Mouse (Mus musculus) retina, postnatal 1 day (tissue): ENCODE data around the gene Eva1b.
"Not testable (repeated sequence)": the region's sequence is repeated elsewhere in the genome, so short reads cannot be mapped to it uniquely, and the experiment has no call there.

Experiments used
- DNase-seq: peaks from one replicate; pipeline ENCODE4 v3.0.0-alpha.2; 2012

Gene Eva1b

DNA sequence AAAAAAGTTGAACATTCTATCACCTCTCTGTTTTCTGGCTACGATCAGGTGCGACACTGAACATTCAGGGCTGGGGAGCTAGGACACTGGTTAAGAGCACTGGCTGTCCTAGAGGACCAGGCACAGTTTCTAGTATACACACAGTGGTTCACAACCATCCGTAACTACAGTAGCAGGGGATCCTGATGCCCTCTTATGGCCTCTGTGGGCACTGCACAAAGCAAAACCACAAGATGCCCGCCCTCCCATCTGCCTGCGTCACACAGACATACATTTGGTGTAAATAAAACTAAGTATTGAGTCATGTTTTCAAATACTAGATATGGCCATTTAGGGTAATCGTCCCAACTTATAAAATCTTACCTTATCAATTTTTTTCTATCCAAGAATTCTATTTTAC lies 10.0 kb downstream of the Eva1b start:
- DNase-seq: peak; percentile 12

DNA sequence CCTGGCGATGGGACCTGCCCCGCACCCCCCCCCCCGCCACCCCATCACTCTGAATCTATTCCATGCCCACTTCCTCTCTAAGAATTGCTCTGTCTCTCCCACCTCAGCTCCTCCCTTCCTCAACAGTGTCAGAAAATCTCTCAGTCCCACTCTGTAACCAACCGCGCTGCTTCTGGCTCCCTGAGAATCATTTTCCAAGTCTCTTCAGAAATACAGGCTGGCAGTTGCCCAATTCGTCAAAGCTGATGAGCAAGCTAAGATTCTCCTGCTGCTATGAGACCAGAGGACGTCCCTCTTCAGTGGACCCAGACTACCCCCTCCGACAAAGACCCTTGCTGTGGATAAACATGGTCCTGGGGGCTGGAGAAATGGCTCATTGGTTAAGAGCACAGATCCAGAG lies 11.9 kb downstream of the Eva1b start:
- no peak for DNase-seq

DNA sequence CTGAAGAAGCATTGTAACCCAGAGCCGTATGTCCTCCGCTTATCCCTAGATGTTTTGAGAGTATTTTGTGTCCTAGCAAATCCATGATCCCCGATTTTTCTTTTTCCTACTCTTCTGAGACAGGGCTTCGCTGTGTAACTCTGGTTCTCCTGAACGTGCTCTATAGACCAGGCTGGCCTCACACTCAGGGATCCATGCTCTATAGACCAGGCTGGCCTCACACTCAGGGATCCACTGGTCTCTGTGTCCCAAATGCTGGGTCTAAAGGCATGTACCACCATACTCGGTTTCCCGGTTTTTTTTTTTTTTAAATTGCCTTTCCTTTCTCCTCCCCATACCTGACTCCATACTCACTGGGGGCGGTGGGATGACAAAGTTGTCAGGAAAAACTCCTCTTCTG lies 13.4 kb downstream of the Eva1b start:
- DNase-seq: no peak

DNA sequence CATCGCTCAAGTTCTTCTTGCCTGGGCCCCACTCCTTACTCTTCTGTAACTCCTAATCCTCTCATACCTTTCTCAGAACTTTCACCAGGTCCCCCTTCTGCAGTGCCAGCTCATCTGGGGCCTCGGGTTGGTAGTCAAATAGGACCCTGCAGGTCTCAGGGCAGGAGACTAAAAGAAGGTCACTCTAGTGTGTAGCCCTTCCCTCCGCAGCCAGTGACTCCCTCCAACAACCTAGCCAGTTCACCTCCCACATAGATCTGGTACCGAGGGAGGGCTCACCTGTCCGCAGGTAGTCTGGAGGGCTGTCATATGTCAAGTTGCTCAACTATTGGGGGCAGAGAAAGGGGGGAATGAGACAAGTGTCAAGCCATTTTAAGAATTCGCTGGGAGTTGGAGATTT lies 13.9 kb downstream of the Eva1b start:
- no peak for DNase-seq

DNA sequence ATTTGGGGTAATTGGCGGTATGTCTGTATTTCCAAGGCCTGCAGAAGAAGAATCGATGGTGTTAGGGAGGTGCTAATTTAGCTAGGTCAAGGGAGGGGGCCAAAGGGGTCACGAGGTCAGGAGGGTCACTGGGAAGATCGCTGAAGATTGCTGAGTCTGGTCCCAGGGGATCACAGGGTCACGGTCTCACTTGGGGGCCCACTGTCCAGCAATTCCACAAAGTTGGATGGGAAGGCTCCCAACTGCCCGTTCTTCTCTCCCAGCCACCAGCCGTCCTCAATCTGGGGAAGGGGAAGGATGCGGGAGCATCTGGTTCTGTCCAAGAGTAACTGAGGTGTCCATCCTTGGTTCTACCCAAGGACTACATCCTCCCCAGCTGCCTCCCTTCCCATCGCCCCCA lies 14.4 kb downstream of the Eva1b start:
- peak; percentile 23 for DNase-seq

DNA sequence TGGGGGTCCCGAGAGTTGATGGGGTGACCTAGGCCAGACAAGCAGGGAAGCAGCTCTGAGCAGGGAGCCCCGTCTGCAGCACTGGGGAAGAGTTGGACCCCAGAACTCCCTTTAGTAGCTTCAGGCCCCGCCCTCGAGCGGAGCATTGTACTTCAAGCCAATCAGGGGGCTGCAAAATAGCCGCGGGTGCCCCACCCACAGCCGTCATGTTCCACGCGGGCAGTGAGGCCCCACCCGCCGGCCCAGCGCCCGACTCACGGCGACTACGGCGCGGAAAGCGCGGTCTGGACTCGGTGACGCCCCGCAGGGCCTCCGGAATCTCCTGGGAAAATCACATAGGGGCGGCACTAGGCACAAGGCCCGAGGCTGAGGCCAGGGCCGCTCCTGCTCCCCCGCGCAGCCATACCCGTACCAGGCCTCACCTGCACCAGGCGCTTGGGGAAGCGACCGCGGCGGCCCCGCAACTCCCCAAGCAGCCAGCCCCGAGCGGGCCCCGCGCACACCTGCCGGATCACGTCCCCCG lies 15.1 kb downstream of the Eva1b start:
- DNase-seq: peak; percentile 92

DNA sequence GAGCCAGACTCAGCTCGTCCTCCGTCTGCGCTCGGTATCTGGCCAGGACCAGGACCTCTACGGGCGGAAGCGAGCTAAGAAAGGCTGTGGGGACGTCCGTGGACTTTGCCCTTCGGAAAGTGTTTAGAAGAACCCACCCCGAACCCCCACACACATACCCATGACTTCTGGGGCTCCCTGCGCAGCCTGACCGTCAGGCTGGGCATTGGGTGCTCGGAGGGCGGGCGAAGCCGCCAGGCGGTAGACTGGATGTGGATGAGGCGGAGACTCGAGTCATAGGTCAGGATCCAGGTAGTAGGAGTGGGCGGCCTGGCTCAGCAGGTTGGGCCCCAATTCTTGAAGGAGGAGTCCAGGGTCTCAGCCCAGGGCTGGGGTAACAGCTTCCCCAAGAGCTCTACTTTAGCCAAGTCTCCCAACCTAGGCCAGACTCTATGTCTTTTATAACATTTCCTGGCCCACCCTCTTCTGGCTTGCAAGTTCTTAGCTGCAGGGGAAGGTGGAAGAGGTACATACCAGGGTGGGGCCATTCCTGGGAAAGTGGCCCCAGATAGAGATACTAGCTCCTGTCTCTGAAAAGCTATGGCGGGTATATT lies 15.6 kb downstream of the Eva1b start, which contains the start of gene Sh3d21:
Gene Sh3d21, minus strand, starts transcription at position 425 of the 593 bp plus-strand sequence.
- peak; percentile 32 for DNase-seq

DNA sequence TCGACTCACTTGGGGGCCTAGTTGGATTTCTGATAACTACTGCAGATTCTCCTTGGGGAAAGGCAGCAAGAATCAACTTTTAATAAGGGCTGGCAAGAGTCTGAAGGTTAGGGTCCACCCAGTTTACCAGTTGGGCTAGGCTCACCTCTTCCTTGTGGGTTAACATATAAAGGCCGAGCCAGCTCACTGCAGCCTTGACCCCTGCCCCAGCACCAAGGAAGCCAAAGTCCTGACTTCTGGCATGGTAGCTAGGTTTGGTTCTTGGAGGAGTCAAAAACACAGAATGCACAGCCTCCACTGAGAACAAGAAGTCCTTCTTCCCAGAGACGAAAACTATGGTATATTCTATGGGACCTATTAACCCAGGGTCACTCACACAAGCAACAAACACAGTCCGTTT lies 16.1 kb downstream of the Eva1b start:
- DNase-seq: no peak

DNA sequence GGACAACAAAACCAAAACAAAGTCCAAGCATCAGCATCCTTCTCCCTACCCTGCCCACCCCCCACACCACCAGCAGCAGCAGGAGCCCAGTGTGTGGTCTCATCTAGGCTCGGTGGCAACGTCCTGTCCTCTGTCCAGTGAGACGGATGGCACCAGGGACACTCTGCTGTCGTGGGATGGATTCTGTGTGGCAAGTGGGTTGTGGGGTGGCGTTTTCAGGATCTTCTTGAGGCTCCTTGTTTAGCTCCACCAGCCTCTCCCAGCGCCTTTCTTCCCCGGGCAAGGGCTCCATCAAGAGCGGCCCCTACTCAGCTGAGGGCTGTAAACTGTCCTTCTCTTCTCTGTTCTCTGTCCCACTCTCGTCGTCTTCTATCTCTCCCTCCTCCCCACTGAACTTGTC lies 17.5 kb downstream of the Eva1b start:
- DNase-seq: not testable (repeated sequence)

DNA sequence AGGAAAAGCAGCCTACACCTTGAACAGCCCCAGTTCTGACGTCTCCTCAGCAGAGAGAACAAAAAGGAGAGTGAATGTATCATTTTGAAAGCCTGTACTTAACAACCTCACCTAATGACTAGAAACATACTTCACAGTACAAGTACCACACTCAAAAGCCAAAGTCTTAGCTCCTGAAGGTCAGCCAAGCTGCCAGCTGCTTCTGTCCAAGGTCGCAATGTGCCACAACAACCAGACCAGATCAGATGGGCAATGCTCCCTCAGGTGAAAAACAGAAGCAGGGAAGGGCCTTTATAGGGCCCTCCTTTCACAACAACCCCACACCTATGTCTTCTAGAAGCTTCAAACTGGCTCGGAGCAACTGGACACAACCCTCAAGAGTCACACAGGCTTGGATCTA lies 18.5 kb downstream of the Eva1b start:
- no peak for DNase-seq

DNA sequence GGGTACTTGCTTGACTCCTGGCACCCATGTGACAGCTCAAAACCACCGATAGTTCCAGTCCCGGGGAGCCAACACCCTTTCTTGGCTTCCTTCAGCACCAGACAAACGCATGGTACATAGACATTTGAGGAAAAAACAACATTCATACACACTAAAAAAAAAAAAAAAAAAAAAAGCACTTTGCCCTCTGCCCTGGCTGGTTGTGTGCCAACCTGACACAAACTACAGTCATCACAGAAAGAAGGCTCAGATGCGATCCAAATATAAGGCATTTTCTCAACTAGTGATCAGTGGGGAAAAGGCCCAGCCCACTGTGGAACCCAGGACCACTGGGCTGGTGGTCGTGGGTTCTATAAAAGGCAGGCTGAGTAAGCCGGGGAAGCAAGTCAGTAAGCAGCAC lies 21.3 kb downstream of the Eva1b start:
- no peak for DNase-seq

DNA sequence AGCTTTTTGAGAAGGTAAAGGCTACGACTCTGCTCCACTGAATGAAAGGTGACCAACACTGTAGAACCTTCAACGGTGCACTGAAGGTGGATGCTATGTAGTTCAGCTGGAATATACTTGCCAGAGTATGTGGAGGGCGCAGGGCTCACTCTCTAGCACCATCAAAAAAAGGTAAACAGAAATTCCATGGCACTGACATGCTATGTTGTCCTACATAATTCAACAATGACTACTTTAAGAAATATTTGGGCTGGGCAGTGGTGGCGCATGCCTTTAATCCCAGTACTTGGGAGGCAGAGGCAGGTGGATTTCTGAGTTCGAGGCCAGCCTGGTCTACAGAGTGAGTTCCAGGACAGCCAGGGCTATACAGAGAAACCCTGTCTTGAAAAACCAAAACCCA lies 23.2 kb downstream of the Eva1b start:
- DNase-seq: not testable (repeated sequence)

DNA sequence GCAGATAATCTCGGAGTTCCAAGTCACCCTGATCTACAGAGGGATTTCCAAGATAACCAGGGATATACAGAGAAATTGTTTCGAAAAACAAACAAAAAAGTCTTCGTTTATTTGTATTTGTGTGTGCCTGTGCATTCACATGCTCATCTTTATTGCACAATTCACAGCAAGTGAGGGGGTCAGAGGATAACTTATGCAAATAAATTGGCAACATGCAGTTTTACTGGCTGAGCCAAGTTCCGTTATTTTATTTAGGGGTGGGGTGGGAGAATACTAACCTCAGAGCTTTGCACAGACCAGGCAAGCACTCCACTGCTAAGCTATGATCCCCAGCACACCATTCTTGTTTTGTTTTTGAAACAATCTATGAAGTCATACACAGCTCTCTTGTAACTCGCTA lies 26.3 kb downstream of the Eva1b start:
- no peak for DNase-seq

DNA sequence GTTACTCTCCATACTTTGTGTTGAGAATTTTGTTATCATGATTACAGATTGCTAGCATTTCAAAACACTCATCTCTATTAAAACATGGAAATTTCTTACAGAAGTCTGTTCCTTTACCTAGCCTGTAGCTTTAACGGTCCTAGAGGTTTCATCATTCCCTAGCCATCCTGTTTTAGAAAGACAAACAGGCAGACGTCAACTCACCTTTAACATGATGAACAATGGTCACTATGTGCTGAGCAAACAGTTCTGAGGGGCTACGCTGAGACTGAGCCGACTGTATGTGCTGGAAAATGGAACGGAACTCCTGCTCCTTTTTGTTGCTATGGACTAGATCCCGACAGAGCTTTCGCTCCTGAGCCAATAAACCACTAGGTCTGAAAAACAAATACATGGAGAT lies 28.4 kb downstream of the Eva1b start:
- not testable (repeated sequence) for DNase-seq

DNA sequence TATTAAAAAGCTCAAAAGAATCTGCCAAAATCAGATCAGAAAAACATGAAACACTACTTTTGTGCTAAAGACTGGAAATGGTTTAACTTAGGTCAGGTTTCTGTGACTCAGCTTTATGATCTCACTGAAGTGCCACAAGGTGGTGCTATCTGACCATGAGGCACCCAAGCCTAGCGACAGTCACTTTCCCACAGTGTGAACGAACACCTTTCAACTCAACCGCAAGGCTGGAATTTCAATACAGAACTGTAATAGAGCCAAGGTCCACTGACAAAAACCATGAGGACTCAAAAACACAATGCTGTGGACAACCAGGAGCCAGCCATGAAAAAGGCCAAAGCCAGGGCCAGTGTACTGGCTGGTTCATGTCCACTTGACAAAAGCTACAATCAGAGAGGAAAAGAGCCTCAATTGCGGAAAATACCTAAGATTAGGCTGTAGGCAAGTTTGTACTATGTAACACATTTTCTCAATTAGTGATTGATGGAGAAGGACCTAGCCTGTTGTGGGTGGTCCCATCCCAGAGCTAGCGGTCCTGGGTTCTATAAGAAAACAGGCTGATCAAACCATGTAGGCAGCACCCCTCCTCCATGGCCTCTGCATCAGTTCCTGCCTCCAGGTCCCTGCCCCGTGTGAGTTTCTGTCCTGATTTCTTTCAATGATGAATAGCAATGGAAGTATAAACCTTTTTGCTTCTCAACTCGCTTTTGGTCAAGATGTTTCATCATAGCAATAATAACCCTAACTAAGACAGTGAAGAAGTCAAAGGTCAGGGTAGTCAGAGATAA lies 33.8 kb downstream of the Eva1b start:
- DNase-seq: peak; percentile 66

DNA sequence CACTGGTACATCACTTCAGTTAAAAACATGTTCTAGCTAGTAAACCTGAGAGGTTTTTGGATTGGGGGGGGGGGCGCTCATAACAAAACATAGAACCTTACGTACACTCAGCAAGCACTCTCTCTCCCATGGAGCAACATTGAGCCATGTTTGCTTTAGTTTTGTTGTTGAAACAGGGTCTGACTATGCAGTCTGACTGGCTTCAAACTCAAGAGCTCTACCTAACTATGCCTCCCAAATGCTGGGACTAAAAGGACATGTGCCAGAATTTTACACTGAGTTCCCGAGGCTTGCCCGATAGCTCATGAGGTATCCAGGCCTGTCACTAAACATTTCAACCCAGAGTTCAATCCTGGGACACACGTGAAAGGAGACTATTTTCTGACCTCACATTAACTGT lies 35.5 kb downstream of the Eva1b start:
- no peak for DNase-seq

DNA sequence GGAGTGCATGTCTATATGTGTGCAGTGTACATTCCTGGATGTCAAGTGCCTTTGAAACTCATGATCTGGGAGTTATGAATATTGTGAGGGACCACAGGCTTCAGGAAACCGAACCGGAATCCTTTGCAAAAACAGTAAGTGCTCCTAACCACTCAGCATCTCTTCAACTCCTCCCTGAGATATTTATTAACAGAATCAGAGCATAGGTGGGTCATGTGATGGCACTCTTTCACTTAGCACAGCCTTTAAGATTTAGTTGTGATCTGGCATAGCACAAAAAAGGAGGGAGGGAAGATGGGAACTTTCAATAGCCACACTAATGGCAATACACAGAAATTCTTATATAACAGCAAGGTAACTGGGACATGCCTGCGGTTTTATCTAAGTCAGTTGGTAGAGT lies 39.6 kb downstream of the Eva1b start:
- DNase-seq: no peak

DNA sequence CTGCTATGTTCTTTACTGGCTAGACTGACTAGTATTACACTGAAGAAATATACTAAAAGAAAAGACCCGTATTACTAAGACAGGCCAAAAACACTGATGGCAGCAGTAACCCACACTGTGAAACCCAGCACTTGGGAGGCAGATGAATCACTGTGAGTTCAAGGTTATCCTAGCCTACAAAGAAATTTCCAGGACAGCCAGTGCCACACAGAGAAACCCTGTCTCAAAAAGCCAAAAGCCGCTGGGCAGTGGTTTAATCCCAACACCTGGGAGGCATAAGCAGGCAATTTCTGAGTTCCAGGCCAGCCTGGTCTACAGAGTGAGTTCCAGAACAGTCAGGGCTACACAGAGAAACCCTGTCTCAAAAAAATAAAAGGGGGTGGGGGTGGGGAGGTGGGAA lies 43.1 kb downstream of the Eva1b start:
- DNase-seq: no peak

DNA sequence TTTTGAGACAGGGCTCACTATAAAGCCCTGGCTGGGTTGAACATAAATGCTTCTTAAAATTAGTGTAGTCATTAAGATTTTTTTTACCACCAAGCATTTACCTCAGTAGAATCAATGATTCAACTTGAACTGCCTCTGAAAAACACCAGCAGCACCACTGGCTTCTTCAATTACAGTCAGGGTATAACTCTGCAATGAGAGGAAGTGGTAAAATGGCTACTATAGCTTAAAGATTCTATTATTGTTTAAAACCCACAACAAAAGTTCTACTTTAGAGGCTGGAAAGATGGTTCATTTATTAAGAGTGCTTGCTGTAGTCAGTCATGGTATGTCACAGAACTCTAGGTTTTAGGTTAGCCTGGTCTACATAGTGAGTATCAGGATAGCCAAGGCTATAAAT lies 46.7 kb downstream of the Eva1b start:
- no peak for DNase-seq

DNA sequence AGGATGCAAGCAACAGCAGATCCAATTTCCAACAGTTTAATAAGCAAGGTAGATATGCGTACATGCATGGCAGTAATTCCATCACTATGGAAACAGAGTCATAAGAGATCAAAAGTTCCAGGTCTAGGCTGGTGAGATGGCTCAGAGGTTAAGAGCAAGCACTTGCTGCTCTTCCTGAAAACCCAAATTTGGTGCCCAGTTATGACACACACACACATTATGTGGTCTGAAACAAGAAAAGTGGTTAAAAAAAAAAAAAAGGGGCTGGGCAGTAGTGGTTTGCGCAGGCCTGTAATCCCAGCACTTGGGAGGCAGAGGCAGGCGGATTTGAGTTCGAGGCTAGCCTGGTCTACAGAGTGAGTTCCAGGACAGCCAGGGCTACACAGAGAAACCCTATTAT lies 47.4 kb downstream of the Eva1b start:
- DNase-seq: no peak

DNA sequence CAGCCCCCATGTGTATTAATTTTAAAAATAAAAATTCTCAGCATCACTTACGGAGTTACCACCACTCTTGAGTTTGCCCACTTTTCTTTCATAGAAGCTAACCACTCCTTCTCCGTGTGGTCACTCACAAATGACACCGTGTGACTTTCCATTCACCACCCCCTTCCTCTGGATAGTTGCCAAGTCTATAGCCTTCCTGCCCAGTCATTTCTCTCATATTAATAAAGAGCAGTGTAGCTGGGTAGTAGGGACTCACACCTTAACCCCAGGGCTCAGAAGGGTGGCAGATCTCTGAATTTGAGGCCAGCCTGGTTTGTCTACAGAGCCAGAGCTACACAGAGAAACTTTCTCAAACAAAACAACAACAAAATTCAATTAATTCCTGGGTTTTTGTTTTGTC lies 49.9 kb downstream of the Eva1b start:
- peak; percentile 19 for DNase-seq
